Mouse (Mus musculus): Measurements from ENCODE around the gene Sh3bp5l. TPM values are rescaled to one million over a fixed set of nuclear protein-coding genes. Genes with fewer than 3 reads are reported as not detected.

Sh3bp5l gene
- total and polyA plus RNA-seq, 3 experiments = 4.5 to 18.2 (median 18.1) TPM

GRCm38 (mm10) chr11:58329906-58330275 lies 633 bp upstream of the Sh3bp5l start:
- Histone ChIP-seq H3K36me3 (replicated peaks) (peaks cover 63% of the 10 kb centered on the region), H3K27me3 (ENCODE audit: insufficient read depth, low read length) (no peaks in the 10 kb centered on the region), H3K4me1 (ENCODE audit: insufficient read depth, low read depth, low read length) (peaks cover 55% of the 10 kb centered on the region), H3K9me3 (replicated peaks) (no peaks in the 10 kb centered on the region), H3K4me3 (ENCODE audit: low read depth, low read length) (peak overlapping the region; percentile 78)
- TF ChIP-seq GATA2 (IDR thresholded peaks at IDR 0.05; ENCODE audit: borderline replicate concordance, low read depth, low read length) = no peak
- TF ChIP-seq GATA1 (IDR thresholded peaks at IDR 0.05; ENCODE audit: borderline replicate concordance, low read length) = no peak
- no peak for TF ChIP-seq CTCF (IDR thresholded peaks at IDR 0.05; ENCODE audit: low read depth, low read length)
- no peak for TF ChIP-seq TAL1 (conservative IDR thresholded peaks at IDR 0.05; ENCODE audit: low read depth, low read length)
- no peak for TF ChIP-seq POLR2AphosphoS5 (IDR thresholded peaks at IDR 0.05; ENCODE audit: insufficient replicate concordance, low read depth, low read length)
- DNase-seq (ENCODE audit: low spot score) (peak; percentile 44), ATAC-seq (ENCODE audit: extremely low read depth, insufficient number of reproducible peaks, low FRiP score, poor library complexity, severe bottlenecking) (no peak)

DNA sequence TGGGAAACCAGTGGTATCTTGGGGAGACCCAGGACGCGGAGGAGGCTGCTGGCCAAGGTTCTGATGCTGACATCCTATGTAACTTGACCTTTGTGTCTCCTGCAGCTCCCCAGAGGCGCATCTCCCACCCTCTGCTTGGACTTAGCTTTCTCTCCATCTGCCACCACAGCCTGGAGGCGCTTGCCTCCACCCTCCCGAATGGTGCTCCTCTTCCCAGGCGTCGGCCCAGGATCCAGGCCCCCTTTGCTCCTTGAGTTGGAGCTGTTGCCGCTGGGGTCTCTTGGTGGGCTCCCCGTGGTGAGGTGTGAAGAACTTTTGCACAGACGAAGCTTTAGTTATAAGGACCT lies 598 bp downstream of the Sh3bp5l start:
- no peak for TF ChIP-seq TAL1 (conservative IDR thresholded peaks at IDR 0.05; ENCODE audit: low read depth, low read length)
- TF ChIP-seq CTCF (IDR thresholded peaks at IDR 0.05; ENCODE audit: low read depth, low read length) = no peak
- no peak for TF ChIP-seq GATA2 (IDR thresholded peaks at IDR 0.05; ENCODE audit: borderline replicate concordance, low read depth, low read length)
- TF ChIP-seq POLR2AphosphoS5 (IDR thresholded peaks at IDR 0.05; ENCODE audit: insufficient replicate concordance, low read depth, low read length) = no peak
- H3K27me3 ChIP-seq (ENCODE audit: insufficient read depth, low read length) = no peaks in the 10 kb centered on the region
- peaks cover 54% of the 10 kb centered on the region for H3K4me1 ChIP-seq (ENCODE audit: insufficient read depth, low read depth, low read length)
- peaks cover 68% of the 10 kb centered on the region for H3K36me3 ChIP-seq (replicated peaks)
- H3K9me3 ChIP-seq (replicated peaks) = no peaks in the 10 kb centered on the region
- ATAC-seq (ENCODE audit: extremely low read depth, insufficient number of reproducible peaks, low FRiP score, poor library complexity, severe bottlenecking) (no peak), DNase-seq (ENCODE audit: low spot score) (no peak)
- peak overlapping the region; percentile 78 for H3K4me3 ChIP-seq (ENCODE audit: low read depth, low read length)

- DNase-seq (ENCODE audit: low spot score) (no peak), ATAC-seq (ENCODE audit: extremely low read depth, insufficient number of reproducible peaks, low FRiP score, poor library complexity, severe bottlenecking) (no peak)
- H3K27me3 ChIP-seq (ENCODE audit: insufficient read depth, low read length) = no peaks in the 10 kb centered on the region
- peaks cover 69% of the 10 kb centered on the region for H3K36me3 ChIP-seq (replicated peaks)
- H3K9me3 ChIP-seq (replicated peaks) = no peaks in the 10 kb centered on the region
- H3K4me3 ChIP-seq (ENCODE audit: low read depth, low read length) = peak overlapping the region; percentile 78
- TF ChIP-seq GATA2 (IDR thresholded peaks at IDR 0.05; ENCODE audit: borderline replicate concordance, low read depth, low read length) (no peak), CTCF (IDR thresholded peaks at IDR 0.05; ENCODE audit: low read depth, low read length) (no peak), GATA1 (IDR thresholded peaks at IDR 0.05; ENCODE audit: borderline replicate concordance, low read length) (no peak), TAL1 (conservative IDR thresholded peaks at IDR 0.05; ENCODE audit: low read depth, low read length) (no peak), POLR2AphosphoS5 (IDR thresholded peaks at IDR 0.05; ENCODE audit: insufficient replicate concordance, low read depth, low read length) (no peak)
- H3K4me1 ChIP-seq (ENCODE audit: insufficient read depth, low read depth, low read length) = peaks cover 54% of the 10 kb centered on the region
Measured at GRCm38 (mm10) chr11:58331546-58331945, 1.0 kb downstream of the Sh3bp5l start.

DNA sequence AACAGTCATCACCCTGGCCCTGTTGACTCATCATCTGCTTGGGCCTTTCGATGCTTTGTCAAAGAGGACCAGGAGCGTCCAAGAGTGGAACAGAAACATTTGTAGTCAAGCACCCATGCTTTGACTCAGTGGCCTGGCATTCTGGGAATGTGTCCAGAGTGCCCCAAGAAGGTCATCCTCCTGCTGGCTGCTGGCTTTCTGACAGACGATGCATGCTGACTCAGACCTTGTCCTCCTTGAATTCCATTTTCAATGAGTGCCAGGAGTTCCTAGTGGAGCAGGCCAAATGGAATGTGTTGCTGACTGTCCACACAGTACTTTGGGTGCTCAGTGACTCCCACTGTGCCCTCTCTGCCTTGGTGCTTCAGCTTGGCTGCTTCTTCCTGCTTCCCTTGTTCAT lies 4.2 kb downstream of the Sh3bp5l start:
- H3K36me3 ChIP-seq (replicated peaks) = peaks cover 74% of the 10 kb centered on the region
- ATAC-seq (ENCODE audit: extremely low read depth, insufficient number of reproducible peaks, low FRiP score, poor library complexity, severe bottlenecking) (no peak), DNase-seq (ENCODE audit: low spot score) (no peak)
- no peak overlapping the region for H3K4me3 ChIP-seq (ENCODE audit: low read depth, low read length)
- H3K9me3 ChIP-seq (replicated peaks) = no peaks in the 10 kb centered on the region
- H3K27me3 ChIP-seq (ENCODE audit: insufficient read depth, low read length) = no peaks in the 10 kb centered on the region
- peaks cover 35% of the 10 kb centered on the region for H3K4me1 ChIP-seq (ENCODE audit: insufficient read depth, low read depth, low read length)
- no peak for TF ChIP-seq GATA2 (IDR thresholded peaks at IDR 0.05; ENCODE audit: borderline replicate concordance, low read depth, low read length)
- TF ChIP-seq GATA1 (IDR thresholded peaks at IDR 0.05; ENCODE audit: borderline replicate concordance, low read length) = no peak
- no peak for TF ChIP-seq TAL1 (conservative IDR thresholded peaks at IDR 0.05; ENCODE audit: low read depth, low read length)
- no peak for TF ChIP-seq POLR2AphosphoS5 (IDR thresholded peaks at IDR 0.05; ENCODE audit: insufficient replicate concordance, low read depth, low read length)
- TF ChIP-seq CTCF (IDR thresholded peaks at IDR 0.05; ENCODE audit: low read depth, low read length) = no peak

GRCm38 (mm10) chr11:58346745-58347144 lies 16.2 kb downstream of the Sh3bp5l start:
- ATAC-seq (ENCODE audit: extremely low read depth, insufficient number of reproducible peaks, low FRiP score, poor library complexity, severe bottlenecking) (no peak), DNase-seq (ENCODE audit: low spot score) (no peak)
- TF ChIP-seq POLR2AphosphoS5 (IDR thresholded peaks at IDR 0.05; ENCODE audit: insufficient replicate concordance, low read depth, low read length) (no peak), TAL1 (conservative IDR thresholded peaks at IDR 0.05; ENCODE audit: low read depth, low read length) (no peak), GATA1 (IDR thresholded peaks at IDR 0.05; ENCODE audit: borderline replicate concordance, low read length) (no peak), GATA2 (IDR thresholded peaks at IDR 0.05; ENCODE audit: borderline replicate concordance, low read depth, low read length) (no peak), CTCF (IDR thresholded peaks at IDR 0.05; ENCODE audit: low read depth, low read length) (no peak)
- H3K36me3 ChIP-seq (replicated peaks) = peaks cover 54% of the 10 kb centered on the region
- no peaks in the 10 kb centered on the region for H3K9me3 ChIP-seq (replicated peaks)
- peaks cover 10% of the 10 kb centered on the region for H3K4me1 ChIP-seq (ENCODE audit: insufficient read depth, low read depth, low read length)
- H3K27me3 ChIP-seq (ENCODE audit: insufficient read depth, low read length) = no peaks in the 10 kb centered on the region
- H3K4me3 ChIP-seq (ENCODE audit: low read depth, low read length) = no peak overlapping the region

- no peak overlapping the region for H3K4me3 ChIP-seq (ENCODE audit: low read depth, low read length)
- DNase-seq (ENCODE audit: low spot score) (no peak), ATAC-seq (ENCODE audit: extremely low read depth, insufficient number of reproducible peaks, low FRiP score, poor library complexity, severe bottlenecking) (no peak)
- no peaks in the 10 kb centered on the region for H3K9me3 ChIP-seq (replicated peaks)
- H3K4me1 ChIP-seq (ENCODE audit: insufficient read depth, low read depth, low read length) = peaks cover 47% of the 10 kb centered on the region
- no peaks in the 10 kb centered on the region for H3K27me3 ChIP-seq (ENCODE audit: insufficient read depth, low read length)
- TF ChIP-seq GATA2 (IDR thresholded peaks at IDR 0.05; ENCODE audit: borderline replicate concordance, low read depth, low read length) (no peak), GATA1 (IDR thresholded peaks at IDR 0.05; ENCODE audit: borderline replicate concordance, low read length) (no peak), POLR2AphosphoS5 (IDR thresholded peaks at IDR 0.05; ENCODE audit: insufficient replicate concordance, low read depth, low read length) (no peak), CTCF (IDR thresholded peaks at IDR 0.05; ENCODE audit: low read depth, low read length) (no peak), TAL1 (conservative IDR thresholded peaks at IDR 0.05; ENCODE audit: low read depth, low read length) (no peak)
- H3K36me3 ChIP-seq (replicated peaks) = peaks cover 37% of the 10 kb centered on the region
Measured at GRCm38 (mm10) chr11:58350628-58351027, 20.1 kb downstream of the Sh3bp5l start.

Data from G1E (cell line).